Mouse (Mus musculus) T-cell, adult 2 months (primary cell): ENCODE results near the gene Vegfb.
A peak's percentile ranks its signal among the peaks of the same experiment; 100 is the strongest.

Source experiments
- DNase-seq: peaks from one replicate; pipeline ENCODE4 v3.0.0; 2022; ENCODE audit warnings: low spot score

Gene Vegfb

DNA sequence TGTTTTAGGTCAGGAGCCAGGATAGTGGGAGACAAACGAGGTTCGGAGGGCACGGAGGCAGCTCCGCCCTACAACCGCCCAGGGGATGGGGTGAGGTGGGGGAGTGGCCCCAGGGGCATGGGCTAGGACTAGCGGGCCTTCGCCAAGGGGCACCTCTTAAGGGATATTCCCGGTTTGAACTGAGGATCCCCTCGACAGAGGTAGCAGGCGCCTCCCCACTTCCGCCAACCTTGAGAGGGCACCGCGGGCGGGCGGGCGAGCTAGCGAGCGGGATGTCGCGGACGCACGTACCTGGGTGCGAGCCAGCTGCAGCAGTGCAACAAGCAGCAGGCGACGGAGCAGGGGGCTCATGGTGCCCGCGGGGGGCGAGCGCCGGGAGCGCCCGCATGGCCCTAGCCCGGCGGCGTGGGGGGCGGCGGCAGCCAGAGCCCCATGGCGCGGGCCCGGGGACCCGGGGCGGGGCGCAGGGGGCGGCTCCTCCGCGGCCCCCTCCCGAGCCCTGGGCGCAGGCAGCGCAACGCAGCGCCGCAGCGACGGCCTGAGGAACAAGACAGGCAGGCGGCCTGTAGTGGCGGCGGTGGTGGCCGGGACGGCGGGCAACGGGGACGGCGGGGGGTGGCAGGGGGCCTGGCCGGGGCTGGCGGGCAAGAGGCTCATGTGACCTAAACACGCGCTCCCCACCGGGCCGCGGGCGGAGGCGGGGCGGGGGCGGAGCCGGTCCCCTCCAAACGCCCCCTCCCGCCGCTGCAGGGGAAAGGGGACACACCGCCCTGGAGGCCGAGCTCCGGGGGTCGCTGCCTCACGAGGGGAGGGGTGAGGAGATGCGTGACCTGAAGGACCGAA lies at the start of gene Vegfb:
Vegfb (minus strand) TSS at position 591 of the 843 bp plus-strand sequence.
- peak; percentile 56 for DNase-seq

DNA sequence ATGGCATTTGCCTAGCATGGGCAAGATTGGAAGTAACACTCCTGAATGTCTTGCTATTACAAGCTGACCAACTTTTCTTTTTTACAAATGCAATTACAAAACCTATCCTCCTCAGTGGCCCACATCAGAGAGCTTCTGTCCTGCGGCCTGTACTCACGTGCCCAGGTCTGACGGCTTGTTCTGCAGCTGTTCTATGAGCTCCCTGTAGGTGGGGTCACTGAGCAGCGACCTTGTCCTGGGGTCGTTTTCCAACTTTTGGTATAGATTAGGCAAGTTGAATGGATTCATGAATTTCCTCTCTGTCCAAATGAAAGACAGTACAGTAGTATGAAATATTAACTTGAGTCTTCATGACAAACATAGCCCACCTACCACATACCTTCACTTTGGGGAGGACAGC lies 46.6 kb upstream of the Vegfb start:
- DNase-seq, result no peak

DNA sequence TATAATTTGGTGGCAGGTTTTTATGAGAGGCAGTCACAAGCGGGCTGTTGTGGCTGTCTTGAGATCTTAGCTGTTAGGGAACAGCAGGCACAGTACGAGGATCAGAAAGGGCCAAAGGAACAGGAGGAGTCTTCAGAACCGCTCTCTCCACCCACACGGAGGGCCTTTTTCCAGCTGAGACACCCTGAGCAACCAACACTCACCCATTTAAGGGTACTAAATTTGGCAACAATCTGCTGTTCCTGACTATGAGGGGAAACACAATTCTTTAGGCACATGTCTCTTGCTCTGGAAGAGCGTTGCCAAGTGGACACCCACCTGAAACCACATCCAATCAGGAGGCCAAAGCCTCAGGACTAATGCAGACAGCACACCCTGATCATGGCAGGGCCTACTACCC lies 42.1 kb upstream of the Vegfb start:
- no peak for DNase-seq

DNA sequence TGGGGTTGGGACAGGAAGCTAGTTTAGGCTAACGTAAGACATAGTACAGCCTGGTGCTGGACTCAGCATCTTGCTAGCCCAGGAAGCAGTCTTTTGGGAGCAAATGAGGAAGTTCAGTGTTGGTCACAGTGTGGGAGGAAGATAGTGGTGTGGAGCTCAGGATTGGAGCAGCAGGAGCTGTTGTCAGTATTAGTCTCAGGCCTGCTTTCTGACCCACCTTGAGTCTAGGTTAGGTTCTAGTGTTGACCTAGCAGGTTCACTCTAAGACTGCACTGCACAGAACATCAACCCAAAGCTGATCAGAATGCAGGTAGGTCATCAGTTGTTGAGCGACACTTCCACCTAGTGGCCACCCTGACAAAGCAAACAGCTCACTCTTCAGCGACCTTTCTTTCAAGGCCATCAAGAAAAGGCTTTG lies 32.8 kb upstream of the Vegfb start:
- peak; percentile 78 for DNase-seq

DNA sequence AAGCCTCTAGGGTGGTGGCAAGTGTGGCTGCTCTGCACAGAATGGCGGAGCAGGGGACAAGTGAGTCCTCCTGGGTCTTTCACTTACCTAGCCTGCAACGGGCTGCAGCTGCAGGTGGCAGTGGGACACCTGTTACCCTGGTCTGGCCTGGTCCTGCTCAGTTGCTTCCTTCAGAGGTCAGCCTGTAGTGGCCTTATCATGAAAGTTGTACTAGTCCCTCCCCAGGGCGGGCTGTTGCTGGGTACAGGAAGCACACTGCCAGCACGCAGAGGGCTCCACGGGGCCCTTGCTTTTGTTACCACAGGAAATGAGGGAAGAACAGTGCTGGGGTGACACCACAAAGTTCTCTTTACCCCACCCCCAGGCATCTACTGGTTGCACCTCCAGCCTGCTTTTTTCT lies 31.7 kb upstream of the Vegfb start, which contains the start of gene Fermt3:
Fermt3 (minus strand) TSS at position 279 of the 400 bp plus-strand sequence.
- DNase-seq, result peak; percentile 87

DNA sequence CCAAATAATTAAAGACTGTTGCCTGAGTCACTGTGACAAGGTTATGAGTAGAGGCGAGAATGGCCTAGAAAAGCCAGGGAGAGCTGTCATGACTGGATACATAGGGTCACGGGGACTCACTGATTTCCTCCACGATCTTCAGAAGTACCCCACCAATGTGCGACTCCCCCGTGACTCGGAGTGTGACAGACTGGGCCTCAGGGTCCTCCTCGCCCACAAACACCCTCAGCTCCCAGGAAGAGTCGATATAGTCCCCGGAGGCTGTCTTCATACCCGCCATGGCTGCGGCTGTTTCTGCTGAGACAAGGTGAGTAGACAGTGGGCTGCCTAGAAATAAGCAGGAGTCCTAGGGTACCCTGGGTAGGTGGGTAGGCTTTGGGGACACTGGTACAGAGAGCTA lies 31.1 kb upstream of the Vegfb start:
- no peak for DNase-seq

DNA sequence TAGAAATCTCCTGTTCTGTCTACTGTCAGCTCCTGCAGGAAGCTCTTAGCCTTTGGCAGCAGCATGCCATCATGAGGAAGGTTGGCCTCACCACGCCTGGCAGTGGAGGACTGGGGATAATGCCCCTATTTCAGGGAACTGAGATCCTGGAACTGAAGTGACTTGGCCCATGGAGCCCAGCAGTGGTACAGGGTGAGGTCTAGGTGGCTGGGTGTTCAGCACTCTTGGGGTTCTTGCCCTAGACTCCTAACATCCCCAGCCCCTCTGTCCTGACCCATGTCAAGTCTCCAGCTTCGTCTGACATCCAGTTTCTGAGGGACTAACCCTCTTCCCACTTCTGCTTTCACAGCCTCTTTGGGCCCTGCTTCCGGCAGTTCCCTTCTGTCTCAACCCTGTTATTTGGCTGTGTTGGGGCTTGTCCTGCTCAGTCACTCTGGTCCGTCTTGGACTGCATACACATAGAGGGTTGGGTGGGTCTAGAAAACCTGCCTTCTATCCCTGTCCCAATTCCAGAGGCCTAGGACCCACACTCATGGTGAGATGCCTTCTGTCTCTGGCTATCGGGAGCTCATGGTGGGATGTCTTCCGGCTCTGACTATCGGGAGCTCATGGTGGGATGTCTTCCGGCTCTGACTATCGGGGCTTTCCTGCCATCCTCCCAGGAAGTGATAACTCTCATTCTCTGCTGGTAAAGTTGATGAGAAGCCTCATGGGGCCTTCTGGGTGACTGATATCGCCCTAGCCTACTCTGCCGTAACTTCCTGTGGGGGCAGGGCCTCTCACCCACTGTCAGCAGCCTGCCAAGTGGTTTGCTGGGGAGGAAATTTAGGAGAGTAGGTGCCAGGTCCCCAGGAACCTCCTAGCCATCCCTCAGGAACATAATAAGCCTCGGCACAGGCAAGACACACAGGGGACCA lies 30.3 kb upstream of the Vegfb start:
- DNase-seq, result peak; percentile 70

DNA sequence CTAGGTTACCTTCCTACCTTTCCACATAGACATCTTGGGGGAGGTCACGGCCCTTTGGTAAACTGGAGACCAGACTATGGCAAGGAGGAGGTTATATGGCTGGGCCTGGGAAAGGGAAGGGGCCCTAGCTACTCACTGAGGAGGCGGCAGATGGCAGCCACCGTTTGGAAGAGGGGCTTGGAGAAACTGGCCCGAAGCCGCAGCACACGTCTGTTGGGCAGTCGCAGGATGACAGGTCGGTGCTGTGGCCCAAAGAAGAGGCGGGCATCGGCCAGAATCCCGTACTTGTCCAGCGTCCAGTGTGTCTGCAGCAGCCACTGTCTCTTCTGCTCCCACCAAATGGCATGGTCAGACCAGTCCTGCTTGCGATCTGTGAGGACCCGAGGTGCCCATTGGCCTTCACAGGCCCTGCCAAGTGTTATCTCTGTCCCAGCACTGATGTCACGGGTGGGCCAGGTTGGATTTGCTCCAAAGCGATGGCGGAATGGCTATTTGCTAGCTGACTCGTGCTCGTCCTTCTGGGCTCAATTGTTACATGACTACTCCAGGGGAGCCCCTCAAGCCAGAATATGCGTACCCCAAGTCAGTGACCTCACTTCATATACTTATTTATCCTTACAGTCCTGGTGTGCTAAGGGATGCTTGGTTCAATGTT lies 27.2 kb upstream of the Vegfb start:
- DNase-seq, result no peak

DNA sequence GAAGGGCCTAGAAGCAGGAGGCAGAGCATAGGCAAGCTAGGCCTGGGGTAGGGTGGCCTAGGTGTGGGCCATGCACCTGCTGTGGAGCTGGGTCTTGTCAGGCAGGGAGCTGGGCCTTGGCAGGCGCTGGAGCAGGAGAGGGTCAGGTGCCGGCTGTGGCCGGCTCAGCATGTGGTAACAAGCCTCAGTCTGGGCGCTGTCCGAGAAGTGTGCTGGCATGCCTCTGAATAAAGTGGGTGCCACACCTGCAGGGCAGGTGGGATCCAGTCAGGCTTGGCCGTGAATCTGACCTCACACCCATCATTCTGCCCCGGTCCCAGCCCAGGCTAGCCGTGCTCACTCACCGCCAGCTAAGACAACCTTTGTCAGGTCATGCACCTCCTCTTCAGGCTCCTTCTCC lies 26.5 kb upstream of the Vegfb start:
- no peak for DNase-seq

DNA sequence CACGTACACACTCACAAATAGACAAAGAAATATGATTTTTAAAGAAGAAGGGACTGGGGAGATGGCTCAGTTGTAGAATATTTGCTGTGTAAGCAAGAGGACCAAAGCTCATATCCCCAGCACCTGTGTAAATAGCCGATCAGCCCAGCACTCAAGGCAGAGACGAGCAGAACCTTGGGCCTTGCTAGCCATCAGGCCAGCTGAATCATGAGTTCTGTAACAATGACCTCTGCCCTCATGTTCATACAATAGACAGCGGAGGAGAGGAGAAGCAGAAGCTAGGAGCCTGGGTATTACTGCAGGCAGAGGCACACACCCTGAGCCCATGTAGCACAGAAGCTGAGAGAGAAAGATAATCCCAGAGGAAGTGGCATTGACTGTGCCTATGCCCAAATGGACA lies 25.0 kb upstream of the Vegfb start:
- DNase-seq, result no peak

DNA sequence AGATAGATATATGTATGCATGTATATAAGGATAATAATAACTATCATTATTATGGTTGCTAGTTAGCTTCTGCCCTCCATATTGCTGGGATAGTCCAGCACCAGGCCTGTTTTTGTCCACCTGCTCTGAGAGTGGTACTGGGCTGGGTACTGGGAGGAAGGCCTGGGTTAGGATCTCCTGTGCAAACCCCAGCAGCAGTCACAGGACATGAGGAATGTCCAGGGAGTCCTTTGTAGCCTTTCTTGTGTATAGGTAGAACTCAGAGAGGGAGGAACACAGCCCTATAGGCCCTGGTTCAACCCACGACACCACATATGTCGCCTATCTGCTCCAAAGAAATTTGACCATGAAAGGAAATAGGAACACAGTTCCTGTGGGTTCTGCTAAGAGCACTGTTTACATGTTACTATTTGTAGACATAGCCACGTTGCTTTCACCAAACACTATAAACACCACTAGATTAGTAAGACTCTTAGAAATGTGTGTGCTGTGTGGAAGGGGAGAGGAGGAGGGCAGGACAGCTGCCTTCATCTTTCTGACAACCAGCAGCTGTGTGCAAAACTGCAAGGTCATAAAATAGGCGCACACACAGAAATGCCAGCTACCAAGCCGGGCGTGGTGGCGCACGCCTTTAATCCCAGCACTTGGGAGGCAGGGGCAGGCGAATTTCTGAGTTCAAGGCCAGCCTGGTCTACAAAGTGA lies 19.6 kb upstream of the Vegfb start:
- DNase-seq, result no peak

DNA sequence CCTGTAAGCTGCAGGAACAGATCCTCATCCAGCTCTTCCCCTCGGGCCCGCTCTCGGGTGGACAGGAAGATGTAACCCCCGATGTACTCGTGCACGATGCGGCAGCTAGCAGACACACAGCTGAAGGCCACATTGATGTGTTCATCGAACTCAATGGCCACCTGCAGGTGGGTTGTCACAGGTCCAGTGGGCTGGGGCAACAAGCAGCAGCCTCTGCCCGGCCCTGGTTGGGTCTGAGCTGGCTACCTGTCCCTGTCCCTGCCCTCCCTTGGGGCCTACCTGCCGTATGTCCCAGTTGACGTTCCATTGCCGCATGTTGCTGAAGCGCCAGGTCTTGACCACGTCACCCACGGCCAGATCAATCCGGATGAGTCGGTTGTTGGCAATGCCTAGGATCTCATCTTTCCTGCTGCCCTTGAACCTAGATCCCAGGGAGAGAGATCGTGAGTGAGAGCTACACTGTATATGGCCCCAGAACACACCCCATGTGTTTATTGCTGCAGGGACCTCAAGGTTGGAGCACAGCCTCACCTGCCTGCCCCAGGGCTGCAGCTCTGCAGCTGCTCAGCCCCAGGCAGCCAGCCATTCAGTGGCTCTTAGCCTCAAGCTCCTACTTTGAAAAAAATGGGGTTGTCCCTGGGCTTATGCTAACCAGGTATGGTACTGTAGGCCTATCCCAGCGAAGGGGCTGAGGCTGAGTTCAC lies 12.1 kb upstream of the Vegfb start:
- no peak for DNase-seq

DNA sequence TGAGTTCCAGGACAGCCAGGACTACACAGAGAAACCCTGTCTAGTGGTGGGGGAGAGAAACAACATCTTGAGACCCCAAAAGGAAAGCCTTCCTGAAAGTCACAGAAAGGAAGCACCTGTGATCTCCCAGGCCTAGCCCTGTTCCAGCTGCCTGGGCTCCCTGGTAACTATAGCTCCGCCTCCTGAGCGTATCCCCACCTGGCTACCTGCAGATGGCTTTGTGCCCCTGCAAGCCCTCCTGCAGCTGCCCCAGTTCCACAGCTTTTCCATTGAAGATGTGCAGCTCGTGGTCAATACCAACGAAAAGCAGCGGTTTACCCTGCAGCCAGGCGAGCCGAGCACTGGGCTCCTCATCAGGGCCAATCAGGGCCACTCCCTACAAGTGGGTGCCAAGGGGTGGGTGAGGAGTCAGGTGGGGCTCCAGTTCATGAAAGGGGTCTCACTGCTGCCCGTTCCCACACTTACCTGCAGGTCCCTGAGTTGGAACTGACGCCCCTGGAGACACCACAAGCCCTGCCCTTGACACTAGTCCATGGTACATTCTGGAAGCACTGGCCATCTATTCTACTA lies 10.4 kb upstream of the Vegfb start:
- no peak for DNase-seq

DNA sequence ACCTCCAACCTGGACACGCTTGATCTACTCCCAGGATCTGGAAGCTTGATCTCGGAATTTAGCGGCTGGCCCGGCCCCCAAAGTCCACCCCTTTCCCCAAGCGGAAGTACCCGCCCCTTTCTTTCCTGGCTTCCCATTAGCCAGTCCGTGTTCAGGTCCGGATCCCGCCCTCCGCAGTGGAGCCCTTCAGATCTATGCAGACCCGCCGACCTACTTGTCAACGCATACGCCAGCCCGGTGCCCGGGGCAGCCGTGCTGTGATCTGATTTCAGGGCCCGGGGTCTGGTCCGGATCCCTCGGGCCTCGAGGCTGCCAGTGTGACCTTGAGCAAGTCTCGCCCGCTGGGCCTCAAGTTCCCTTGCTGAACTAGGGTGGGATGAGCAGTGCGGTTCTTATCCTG lies 8.6 kb upstream of the Vegfb start, which contains the start of the genes Nudt22 and Trpt1:
Nudt22 (minus strand) TSS at position 112 of the 400 bp plus-strand sequence.
Trpt1 (plus strand) TSS at position 126 of the 400 bp plus-strand sequence.
- peak; percentile 66 for DNase-seq

DNA sequence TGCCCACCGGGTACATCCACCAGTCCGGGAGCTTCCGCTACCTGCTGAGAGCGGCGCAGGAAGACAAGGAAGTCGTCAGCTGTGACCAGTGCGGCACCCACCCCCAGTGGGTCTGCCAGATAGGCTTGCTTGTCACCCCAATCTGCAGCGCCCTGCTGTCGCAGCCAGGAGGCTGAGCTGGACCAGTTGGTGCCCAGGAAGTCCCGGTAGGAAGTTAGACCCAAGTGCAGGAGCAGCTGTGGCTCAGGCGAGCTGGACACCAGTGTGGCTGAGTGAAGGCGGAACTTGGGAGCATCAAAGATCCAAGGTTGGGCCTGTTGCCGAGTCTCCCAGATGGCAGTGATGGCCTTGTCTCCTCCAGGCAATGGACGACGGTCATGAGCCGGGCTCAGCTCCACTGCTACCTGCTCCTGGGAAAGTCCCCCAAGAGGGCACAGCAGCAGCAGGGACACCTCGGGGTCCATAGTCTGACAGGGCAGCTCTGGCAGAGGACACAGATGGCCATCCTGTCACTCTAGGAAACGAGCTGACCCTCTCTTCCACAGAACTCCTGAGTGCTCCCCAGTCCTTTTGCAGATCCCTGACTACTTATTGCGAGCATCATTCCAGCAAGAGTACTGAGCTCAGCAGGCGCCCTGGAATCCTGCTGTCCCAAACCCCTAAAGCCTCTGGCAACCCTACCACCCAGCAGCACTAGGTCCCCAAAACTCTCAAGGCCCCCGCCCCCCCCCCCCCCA lies 8.0 kb upstream of the Vegfb start:
- DNase-seq, result no peak

DNA sequence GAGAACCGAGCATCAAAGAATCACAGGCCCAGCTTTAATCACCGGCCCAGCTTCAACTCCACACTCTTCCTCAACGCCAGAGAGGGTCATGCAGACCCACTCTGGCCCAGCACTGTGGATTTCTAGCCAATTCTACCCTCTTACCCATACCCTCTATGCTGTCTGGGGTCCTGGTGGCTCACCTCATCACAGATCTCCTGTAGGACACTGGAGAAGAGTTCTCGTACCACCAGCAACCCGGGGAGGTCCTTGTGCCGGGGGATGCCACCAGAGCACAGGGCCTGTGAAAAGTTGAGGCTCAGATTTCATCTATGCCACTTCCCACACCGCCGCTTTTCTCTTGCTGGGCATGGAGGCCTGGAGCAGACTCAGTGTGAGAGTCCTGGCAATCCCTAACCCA lies 7.0 kb upstream of the Vegfb start:
- DNase-seq, result no peak

DNA sequence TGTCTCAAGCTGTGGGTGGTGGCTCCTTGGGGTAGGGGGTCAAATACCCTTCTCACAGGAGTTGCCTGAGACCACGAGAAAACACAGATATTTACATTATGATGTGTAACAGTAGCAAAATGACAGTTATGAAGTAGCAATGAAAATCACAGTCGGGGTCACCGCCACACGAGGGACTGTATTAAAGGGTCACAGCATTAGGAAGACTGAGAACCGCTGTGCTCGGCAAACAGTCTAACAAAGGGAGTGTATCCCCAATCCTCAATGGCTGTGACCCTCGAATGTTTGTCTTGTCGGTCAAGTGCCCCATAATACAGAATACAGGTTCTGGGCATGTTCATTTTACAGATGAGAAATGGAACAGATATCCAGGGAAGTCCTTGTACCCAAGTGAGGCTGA lies 6.6 kb upstream of the Vegfb start:
- DNase-seq, result no peak

DNA sequence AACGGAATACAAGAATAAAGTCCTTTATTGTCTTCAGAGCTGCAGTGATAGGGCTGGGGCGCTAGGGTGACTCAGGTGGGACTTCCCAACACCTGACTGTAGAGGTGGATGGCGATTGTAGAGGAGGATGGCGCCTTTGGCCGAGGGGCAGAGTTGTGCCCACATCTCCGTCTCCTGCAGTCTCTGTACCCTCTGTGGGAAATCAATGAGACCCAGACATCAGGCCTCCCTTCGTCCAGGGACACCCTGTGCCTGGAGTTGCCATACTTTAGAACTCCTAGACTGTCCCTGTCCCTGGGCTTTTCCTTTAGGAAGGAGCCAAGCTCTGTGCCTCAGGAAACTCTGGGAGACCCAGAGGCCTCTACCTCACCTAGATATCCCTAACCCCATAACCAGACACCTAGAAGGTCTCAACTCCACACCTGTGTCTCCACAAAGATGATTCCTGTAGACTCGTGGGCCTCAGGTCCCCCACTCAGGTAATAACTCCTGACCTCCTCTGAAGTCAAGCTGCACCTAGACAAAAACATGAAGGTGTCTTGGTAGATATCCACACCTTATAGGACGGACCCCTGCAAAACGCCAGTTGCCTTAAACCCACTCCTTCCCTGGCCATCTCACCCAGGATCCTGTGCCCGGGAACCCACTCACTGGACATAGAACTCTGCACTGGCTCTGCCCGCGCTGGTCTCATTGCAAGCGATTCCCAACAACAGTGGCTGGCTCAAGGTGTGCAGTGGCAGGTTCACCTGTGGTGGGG lies 5.7 kb upstream of the Vegfb start:
- DNase-seq, result no peak
